Mouse (Mus musculus): ENCODE measurements around the gene Nectin4.
A peak's percentile ranks its signal among the peaks of the same experiment; 100 is the strongest.

Nectin4 gene

DNA sequence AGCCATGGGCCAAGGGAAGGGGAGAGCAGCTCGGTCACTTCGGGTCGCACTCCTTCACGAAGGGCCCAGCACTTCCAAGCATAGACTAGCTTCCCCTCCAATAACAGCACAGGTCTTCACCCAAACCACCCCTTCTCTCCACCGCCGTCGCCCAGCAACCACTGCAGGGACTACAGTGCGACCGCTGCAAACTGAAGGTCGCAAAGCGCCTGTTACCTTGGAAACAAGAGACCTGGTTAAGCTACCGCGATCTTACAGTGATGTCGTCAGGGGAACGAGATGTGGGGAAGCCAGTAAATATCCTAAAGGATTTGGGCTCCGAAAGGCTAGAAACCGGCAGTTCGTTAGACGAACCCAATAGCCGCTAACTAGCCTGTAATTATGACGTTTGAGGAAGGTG, 9.2 kb upstream of the Nectin4 start, which contains the start of gene Klhdc9:
TSS of gene Klhdc9 (minus strand) at position 143 of the 400 bp plus-strand sequence.
- peak; percentile 87 for DNase-seq

DNA sequence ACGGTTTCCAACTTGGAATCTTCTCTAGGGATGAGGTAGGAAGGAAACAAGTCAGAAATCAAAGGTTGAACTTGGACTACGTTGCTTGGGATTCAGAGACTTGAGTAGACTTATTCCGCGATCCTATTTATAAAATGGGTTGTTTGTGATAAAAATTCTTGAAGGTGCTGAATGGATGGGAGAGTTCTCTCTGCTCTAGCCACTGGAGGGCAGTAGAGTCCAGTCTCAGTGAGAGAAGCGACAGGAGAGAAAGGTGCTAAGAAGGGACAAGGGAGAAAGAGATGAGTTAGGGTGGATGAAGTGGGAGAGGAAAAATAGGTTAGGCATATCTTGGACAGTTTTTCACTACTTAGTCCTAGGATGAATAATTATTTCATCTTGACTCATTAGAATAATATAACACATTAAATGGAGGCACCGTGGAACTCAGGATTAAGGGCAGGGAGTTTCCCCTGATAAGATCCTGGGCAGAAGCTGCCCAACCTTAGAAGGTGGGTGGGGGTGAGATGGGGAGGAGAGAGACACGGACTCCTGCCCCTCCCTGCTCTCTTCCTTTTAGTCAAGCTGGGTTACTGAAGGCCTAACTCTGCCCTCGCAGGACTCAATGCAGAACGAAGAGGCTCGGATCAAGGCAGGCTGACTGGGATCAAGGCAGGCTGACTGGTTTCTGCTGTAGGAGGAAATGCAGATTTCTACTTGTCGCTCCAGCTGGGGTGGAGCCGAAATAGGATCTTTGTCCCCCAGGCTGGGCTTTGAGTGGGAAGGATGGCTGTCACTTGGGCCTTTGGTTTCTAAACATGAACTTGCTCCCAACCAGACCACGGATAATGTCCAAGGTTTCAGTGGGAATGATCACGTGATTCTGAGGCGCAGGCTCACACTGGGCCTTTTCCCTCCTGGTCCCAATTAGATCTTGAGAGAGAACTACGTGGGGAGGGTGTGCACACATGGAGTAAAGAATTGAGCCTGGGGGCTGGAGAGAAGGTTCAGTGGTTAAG, 8.5 kb upstream of the Nectin4 start:
- peak; percentile 81 for DNase-seq

DNA sequence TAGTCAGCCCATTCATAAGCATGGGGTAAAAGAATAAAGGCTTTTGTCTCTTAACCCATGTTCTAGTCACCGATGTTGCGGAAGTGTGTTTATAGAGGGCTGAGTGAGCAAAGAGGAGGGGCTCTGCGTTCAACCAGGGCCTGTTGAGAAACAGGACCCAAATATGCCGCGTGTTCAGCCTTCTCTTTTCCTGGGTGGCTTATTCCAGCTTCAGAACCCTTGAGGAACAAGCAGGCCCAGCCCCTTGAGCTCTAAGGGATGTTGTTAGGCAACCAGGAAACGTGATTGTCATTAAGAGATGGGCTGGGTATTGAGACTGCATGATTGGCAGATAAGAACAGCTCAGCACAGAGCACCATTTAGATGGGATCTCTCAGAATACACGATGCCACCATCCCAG, 4.0 kb upstream of the Nectin4 start:
- no peak for DNase-seq

DNA sequence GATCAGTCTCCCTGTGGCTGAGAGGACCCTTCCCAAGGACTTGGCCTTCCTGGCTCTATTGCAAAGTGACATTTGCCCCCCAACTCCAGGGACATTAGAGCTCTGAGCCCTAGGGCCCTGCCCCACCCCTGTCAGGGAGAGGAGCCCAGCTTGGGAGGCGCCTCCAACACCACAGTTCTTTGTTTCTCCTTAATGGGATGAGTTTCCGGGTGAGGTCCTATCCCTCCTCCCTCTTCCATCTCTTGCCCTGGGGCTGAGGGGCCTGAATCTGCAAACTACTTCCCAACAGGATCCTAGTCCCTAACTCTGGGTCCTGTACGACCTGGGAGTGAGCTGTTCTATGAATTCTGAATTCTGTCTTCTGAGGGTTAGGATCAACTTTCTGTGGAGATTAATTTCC, 3.0 kb downstream of the Nectin4 start:
- no peak for DNase-seq

DNA sequence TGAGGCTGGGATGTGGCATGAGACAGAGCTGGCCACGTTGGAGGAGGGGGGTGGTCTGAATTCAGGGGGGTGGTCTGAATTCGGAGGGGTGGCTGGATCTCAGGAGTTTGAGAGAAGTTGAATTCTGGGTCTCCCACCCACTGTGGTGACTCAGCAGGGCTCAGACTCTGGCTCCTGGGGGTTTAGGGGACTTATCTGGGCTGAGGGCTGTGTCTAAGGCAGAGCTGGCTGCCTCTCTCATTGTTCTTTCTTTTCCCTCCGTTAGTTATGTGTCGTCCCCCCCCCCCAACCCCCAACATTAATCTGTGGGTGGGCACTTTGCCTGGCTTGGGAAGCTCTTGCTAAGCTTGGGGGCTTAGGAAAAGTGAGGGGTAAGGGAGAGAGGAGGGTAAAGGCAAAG, 4.0 kb downstream of the Nectin4 start:
- DNase-seq = no peak

DNA sequence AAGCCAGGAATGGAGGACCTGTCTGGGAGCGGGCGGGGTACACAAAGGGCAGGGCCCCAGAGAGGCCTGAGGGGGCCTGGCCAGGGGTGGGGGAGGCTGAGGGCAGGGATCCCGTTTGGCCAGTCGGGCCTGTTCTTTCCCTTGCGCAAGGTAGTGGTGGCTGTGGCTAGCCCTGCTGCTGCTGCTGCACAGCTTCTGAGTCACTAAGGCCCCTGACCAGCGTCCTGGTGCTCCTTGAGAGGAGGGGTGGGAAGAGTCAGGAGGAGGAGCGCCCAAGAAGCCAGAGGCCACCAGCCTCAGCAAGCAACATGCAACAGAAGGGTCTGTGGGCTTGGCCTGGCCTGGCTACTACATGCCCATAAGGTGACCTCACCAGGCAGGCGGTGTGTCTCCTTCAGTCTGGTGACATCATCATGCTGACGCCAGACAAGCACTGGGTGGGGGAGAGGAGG, 5.8 kb downstream of the Nectin4 start:
- DNase-seq = no peak

DNA sequence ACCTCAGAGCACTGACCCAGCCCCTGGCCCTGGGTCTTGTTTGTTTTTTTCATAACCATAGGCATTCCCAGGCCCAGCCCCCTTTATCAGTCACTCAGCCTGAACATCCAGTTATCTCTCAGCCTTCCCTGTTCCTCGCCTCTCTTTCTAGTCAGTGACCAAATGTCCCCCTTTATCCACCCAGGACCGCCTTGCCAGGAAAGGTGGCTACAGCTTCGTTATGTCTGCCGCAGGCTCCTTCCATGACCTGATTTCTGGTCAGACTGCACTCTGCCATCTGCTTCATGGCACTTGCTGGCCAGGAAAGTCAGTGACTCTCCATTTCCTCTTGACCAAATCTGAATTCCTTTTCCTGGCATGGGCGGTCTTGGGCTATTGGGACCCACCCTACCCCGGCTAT, 8.4 kb downstream of the Nectin4 start:
- DNase-seq = no peak

DNA sequence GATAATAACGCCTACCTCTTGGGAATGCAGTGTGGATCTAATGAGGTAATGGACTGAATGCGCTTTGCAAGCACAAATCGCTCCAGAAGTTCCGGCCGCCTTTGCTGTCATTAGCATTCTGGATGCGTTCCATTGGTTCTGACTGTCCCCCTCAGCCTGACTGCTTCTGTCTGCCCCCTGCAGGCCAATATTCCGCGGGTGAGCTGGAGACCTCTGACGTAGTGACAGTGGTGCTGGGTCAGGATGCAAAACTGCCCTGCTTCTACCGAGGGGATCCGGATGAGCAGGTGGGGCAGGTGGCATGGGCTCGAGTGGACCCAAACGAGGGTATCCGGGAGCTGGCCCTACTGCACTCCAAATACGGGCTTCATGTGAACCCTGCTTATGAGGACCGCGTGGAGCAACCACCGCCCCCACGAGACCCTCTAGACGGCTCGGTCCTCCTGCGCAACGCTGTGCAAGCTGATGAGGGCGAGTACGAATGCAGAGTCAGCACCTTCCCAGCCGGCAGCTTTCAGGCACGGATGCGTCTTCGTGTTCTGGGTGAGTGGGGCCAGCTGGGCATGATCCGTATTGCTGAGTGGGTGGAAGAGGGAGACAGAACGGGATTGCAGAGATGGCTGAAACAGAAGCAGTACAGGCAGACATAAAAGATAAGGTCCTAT, 10.2 kb downstream of the Nectin4 start:
- DNase-seq = peak; percentile 73

DNA sequence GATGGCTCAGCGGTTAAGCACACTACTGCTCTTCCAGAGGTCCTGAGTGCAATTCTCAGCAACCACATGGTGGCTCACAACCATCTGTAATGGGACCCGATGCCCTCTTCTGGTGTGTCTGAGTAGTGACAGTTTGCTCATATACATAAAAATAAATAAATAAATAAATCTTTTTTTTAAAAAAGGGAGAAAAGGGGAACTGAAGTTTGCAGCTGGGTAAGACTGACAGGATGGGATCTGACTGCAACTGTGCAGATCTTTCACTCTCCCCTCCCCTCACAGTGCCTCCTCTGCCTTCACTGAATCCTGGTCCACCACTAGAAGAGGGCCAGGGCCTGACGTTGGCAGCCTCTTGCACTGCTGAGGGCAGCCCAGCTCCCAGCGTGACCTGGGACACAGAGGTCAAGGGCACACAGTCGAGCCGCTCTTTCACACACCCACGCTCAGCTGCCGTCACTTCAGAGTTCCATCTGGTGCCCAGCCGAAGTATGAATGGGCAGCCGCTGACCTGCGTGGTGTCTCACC, 12.3 kb downstream of the Nectin4 start:
- no peak for DNase-seq

DNA sequence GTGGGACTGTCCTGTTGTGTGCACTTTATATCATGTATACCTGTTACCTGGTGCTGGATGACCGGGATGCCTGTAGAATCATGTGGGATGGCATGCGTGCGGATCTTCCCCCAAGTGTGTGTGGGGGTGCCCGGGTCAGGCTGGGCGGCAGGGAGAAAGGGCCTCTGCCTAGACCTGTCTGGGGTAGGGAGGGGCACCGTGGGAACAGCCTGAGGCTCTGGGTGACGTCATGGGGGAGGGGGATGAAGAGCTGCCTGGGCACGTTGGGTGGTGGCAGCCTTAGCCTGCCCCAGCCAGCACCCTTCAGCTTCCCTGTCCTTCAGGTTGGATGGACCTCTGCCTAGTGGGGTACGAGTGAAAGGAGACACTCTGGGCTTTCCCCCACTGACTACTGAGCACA, 14.5 kb downstream of the Nectin4 start:
- DNase-seq = no peak

DNA sequence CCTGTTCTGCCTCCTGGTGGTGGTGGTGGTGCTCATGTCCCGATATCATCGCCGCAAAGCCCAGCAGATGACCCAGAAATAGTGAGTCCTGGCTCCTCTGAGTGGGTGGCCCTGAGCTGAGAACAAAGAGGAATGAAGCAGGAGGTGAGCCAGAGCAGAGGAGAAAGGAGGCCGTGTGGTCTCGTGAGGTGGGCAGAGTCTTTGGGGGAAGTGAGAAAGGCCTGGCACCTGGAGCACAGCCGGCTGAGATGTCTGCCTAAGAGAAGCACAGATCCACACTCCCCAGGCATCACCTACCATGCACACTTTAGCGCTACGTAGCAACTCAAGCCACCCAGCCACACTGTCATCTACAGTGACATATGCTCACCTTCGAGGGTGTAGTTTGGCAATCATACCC, 15.3 kb downstream of the Nectin4 start:
- DNase-seq = no peak

DNA sequence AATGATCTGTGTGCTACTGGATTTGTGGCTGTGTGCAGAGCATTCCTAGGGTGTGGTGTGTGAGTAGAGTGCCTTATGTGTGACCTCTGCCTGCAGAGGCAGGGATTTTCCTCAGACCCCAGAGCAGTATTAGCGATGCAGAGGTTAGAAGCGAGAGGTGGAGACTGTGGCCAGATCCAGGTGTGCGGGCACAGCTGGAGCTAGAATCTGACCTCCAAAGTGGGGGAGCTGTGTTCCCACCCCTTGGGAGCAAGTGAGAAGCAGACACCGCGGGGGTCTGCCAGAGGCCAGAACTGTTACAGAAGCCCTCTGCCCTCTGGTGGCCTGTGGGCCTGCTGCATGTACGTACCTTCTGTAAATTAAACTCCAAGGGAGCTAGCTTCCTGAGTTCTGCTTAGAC, 17.2 kb downstream of the Nectin4 start:
- no peak for DNase-seq

DNA sequence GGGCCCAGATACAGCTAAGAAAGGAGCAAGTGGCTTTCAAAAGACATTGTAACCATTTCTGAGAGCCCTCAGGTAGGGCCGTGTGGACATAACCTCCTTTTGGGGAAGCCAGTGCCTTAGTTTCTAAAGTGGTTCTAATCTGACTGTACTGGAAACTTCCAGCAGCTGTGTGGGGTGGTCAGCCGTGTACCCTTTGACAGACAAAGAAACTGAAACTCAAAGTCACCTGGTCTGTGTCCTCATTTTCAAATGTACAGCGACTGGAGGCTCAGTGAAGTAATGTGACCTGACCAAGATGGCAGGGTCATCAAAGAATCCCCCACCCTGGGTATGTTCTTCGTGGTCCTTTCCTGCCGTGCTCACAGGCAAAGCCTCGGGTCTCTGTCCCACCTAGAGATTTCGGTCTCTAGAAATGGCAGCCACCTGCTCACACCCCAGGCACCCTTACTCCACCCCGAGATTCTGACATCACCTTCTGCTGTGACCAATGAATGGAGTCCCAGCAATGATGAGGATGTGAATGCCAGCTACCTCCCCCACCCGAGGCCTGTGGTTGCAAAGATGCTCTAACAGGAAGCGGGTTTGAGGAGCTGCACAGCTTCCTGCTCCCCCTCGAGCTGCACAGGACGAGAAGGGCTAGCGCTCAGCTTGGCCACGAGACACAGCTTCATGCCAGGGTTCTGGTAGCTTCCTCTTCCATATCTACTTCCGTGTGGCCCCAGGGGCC, 18.6 kb downstream of the Nectin4 start, which contains the start of gene Arhgap30:
TSS of gene Arhgap30 (plus strand) at position 579 of the 727 bp plus-strand sequence.
- DNase-seq = peak; percentile 64

DNA sequence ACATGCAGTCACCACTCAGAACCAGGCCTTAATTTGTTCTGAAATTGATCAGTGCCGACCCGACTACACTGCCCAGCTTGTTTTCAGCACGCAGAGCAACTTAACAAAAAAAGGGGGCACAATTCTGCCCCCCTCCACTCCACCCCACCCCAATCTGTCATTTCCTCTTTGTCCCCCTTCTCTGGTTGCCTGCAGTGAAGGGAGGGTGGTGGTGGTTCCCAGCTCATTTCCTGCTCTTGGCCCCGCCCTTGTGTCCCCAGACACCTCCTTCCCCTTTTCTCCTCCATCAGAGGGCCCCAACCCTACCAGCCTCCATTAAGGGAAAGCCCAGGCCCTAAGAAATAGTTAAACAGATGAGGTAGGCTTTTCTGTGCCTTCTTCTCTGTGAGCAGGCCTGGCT, 20.2 kb downstream of the Nectin4 start:
- peak; percentile 49 for DNase-seq

DNA sequence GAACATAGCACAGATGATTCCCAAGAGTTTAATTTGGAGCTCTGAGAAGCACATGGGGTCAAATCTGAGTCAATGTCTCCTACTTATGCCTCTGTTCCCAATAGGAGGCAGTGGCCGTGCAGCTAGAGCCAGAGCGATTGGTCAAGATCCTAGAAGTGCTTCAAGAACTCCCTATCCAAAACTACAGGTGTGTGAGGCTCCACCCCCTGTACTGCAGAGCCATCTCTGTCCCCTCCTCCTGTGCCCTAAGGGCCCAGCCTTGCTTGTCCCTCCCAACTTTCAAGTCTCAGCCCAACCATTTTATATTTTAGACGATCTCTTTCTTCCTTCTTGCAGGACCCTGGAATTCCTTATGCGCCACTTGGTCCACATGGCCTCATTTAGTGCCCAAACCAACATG, 31.9 kb downstream of the Nectin4 start:
- no peak for DNase-seq

DNA sequence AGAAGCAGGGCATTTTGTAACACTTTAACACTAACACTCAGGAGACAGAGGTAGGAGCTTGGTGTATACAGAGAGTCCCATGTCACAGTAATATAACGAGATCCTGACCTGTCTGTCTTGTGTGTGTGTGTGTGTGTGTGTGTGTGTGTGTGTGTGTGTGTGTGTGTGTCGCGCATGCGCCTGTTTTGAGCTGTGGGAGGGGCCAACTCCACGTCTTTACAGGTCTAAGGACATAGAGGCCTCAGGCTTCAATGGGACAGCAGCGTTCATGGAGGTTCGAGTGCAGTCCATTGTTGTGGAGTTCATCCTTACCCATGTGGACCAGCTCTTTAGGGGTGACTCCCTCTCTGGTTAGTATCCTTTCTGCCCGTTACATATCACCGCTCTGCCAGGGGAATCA, 33.1 kb downstream of the Nectin4 start:
- no peak for DNase-seq

DNA sequence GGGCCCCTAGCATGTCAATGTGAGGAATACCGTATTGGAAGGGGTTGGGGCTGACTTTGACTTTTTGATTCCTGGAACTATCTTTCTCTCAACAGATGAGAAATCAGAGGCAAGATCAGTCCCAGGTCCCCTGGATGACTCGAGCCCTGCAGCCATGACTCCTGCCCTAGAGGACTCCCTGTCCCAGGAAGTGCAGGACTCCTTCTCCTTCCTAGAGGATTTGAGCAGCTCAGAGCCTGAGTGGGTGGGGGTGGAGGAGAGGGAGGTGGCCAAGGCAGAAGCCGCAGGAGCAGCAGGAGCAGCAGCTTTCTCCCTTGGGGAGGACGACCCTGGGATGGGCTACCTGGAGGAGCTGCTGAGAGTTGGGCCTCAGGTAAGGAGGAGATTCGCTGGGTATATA, 37.4 kb downstream of the Nectin4 start:
- no peak for DNase-seq

DNA sequence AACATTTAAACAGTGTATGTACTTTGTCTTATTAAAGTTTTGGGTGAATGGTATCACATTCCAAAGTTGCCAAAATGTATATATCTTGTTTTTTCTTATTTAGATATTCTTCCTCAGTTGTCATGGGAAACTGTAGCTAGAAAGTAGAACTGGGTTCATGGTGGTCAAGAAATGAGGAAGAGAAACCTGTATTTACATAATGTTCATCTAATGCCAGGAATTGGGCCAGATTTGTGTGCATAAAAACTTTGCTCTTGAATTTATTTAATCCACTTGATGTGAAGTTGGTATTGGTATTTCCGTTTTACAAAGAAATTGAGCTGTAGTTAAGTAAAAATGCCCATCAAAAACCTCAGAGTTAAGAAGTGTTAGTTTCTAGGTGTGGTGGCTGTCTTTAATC, 40.3 kb downstream of the Nectin4 start:
- no peak for DNase-seq

DNA sequence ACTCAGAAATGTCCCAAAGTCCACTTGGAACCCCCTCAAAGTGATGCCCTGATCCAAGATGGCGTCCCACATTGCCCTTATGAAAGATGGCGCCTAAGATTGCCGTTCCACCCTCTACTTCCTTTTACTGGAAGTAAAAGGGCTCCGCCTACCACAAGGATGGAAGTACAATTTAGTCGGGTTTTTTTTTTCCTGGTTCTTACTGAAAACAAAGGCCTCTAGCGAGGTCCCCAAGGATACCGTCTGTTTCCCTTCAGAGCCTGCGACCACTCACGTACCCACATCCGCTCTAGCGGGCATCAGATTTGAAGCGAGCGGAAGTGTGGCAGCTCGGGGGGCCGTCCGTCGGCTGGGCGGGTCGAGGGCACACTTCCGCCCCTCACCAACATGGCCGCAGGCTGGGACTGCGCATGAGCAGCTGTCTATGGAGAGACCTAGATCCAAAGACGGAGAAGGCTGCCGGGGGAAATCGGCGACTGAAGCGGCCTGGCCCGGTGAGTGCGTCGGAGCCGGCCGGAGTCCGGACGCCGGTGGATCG, 41.1 kb downstream of the Nectin4 start, which contains the start of gene Usf1:
TSS of gene Usf1 (plus strand) at position 367 of the 538 bp plus-strand sequence.
- peak; percentile 93 for DNase-seq

DNA sequence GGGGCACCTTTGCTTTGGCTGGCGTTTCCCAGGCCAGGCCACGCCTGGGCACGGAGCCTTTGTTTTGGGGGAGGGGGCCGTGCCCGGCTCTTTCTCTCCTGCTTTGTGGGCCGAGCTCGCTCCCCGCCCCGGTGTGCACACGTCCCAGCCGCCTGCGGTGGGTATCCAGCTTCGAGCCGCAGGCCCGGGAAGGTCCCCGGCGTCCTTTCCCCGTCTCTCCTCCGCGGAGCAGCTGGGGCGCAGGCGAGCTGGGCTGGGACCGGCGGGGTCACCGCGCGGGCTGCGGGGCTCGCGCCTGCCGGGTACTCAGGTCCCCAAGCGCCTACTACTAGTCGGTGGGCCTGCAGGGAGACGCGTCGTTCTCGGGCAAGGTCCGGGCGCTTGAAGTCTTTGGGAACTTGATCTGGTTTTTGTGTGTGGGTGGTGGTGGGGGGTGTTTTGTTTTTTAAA, 41.6 kb downstream of the Nectin4 start:
- DNase-seq = no peak

DNA sequence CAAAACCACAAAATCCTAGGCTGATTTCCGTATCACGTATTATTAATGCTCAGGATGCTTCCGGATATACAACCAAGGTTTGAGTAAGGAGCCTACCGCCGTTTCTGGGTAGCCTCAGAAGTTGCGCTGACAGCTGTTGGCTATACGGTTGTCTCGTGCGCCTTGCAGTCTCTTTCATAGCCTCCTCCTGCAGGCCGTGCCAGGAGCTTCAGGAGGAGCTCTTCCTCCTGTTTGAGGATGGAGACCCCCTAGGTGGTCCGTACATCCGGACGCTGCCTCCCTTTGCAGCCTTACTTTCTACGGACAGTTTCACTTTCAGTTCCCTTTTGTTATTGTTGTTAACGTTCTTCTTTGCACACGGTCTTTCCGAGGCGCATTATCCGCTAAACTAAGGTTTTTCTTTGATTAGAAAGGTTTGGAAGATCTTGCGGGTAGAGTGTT, 42.1 kb downstream of the Nectin4 start:
- peak; percentile 38 for DNase-seq

DNA sequence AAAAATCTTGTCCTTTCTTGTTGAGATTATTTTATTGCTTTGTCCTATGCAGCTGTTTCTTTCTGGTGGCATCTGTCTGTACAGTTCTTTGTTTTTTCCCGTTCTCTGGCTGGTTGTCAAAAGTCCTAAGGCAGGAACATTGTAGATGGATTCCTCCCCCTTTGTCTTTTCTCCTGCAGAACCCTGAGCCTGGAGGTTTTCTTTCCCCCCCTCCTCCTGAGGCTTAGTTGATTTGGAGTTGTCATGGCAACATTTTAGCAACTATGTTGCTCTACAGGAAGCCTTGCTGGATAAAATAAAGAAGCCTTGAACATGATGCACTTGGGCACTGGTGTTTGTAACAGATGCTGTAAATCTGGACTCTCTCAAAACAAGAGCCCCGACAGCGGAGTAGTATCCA, 42.5 kb downstream of the Nectin4 start:
- no peak for DNase-seq
